Mouse (Mus musculus) liver, embryonic 14.5 days (tissue): ENCODE measurements around the gene Tns1.

Source experiments
- CTCF ChIP-seq: IDR thresholded peaks from 2 replicates; pipeline ENCODE4 v1.5.1; 2016; ENCODE audit warnings: antibody characterized with exemption, low read depth, control low read depth
- EP300 ChIP-seq: IDR thresholded peaks from 2 replicates; pipeline ENCODE4 v1.6.1; 2016; ENCODE audit warnings: antibody characterized with exemption, low read depth

GRCm38 (mm10) chr1:74119115-74119514 lies 5.1 kb downstream of the Tns1 start:
- no peak for TF ChIP-seq CTCF
- TF ChIP-seq EP300 = no peak
